Mouse (Mus musculus) embryonic fibroblast, embryonic 13.5 days (primary cell): ENCODE measurements around the gene Ncoa7. TPM values are rescaled to one million over a fixed set of nuclear protein-coding genes. Genes with fewer than 3 reads are reported as not detected.

Source experiments
- H3K27ac ChIP-seq: 2 replicates; pipeline ENCODE4 v1.5.1; 2012; ENCODE audit warnings: low read length, control low read depth, inconsistent platforms; ENCODE audit not compliant: insufficient read depth
- H3K4me1 ChIP-seq: 2 replicates; pipeline ENCODE4 v1.6.1; 2011; ENCODE audit warnings: low read length; ENCODE audit not compliant: control insufficient read depth, insufficient read depth
- H3K4me3 ChIP-seq: 2 replicates; pipeline ENCODE4 v1.5.1; 2011; ENCODE audit warnings: mild to moderate bottlenecking, control low read depth, low read length; ENCODE audit not compliant: insufficient read depth
- CTCF ChIP-seq: IDR thresholded peaks from 2 replicates; pipeline ENCODE4 v1.5.1; 2011; ENCODE audit warnings: mild to moderate bottlenecking, control low read depth, low read length, moderate library complexity, borderline replicate concordance; ENCODE audit not compliant: insufficient read depth
- POLR2A ChIP-seq: IDR thresholded peaks from 2 replicates; pipeline ENCODE4 v1.6.1; 2011; ENCODE audit warnings: low read depth, mild to moderate bottlenecking, control low read depth, low read length, moderate library complexity
- polyA plus RNA-seq: library from polyadenylated mRNA; stranded (reverse); fragments of >200 nt; gene quantifications from 2 replicates; pipeline ENCODE4 v1.2.4, GENCODE M21; 2011; ENCODE audit warnings: low read depth; ENCODE audit not compliant: missing spikeins, insufficient read length

The Ncoa7 gene
- polyA plus RNA-seq, 1 experiment: 17.4 TPM

GRCm38 (mm10) chr10:30768250-30768649 is 34.9 kb downstream of the Ncoa7 start:
- TF ChIP-seq POLR2A: no peak
- TF ChIP-seq CTCF: no peak
- Histone ChIP-seq H3K4me3 (no peak overlapping the region), H3K4me1 (no peaks in the 10 kb centered on the region), H3K27ac (no peak overlapping the region)

- Histone ChIP-seq H3K27ac (no peak overlapping the region), H3K4me3 (no peak overlapping the region), H3K4me1 (no peaks in the 10 kb centered on the region)
- TF ChIP-seq CTCF: no peak
- no peak for TF ChIP-seq POLR2A
Observed at GRCm38 (mm10) chr10:30763179-30763770, 39.9 kb downstream of the Ncoa7 start.

- Histone ChIP-seq H3K27ac (no peak overlapping the region), H3K4me3 (no peak overlapping the region), H3K4me1 (no peaks in the 10 kb centered on the region)
- TF ChIP-seq CTCF: no peak
- TF ChIP-seq POLR2A: no peak
Observed at GRCm38 (mm10) chr10:30762284-30762964, 40.7 kb downstream of the Ncoa7 start.

DNA sequence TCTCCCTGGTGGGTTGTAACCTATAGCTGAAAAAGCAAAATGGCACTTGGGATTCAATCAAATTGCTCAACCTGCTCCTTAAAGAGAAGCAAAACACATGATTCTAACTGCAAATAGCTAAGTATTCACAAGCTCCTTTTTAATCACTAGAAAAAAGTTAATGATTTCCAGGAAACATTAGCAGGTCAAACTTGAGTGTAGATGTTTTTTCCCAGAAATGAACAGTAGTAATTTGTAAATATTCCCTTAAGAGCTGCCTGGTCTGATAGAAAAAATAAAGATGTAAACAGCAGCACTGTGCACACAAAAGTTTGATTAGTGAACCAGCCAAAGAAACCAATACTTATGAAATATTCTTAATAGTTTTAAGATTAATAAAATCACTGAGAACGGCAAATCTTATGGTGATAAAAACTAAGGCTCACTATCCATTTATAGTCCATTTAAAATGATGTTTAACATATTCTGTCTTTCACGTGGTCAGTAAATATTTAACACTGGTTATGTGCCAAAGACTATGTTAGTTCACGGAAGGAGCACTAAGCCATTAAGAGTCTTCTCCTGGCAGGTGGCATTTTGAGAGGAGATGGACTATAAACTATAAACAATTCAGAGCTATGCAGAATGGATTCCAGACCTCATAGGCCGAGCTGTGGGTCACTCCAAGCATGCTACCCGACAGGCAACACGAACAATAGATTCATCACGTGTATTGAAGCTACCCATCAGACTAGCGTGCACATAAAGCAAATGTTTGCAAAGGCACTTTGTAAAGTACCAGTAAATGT is 43.6 kb downstream of the Ncoa7 start:
- no peak overlapping the region for H3K4me3 ChIP-seq
- no peak overlapping the region for H3K27ac ChIP-seq
- TF ChIP-seq POLR2A: no peak
- TF ChIP-seq CTCF: no peak
- H3K4me1 ChIP-seq: no peaks in the 10 kb centered on the region

- no peak overlapping the region for H3K4me3 ChIP-seq
- no peak overlapping the region for H3K27ac ChIP-seq
- TF ChIP-seq CTCF (no peak), POLR2A (no peak)
- no peaks in the 10 kb centered on the region for H3K4me1 ChIP-seq
Observed at GRCm38 (mm10) chr10:30756064-30756463, 47.1 kb downstream of the Ncoa7 start.

DNA sequence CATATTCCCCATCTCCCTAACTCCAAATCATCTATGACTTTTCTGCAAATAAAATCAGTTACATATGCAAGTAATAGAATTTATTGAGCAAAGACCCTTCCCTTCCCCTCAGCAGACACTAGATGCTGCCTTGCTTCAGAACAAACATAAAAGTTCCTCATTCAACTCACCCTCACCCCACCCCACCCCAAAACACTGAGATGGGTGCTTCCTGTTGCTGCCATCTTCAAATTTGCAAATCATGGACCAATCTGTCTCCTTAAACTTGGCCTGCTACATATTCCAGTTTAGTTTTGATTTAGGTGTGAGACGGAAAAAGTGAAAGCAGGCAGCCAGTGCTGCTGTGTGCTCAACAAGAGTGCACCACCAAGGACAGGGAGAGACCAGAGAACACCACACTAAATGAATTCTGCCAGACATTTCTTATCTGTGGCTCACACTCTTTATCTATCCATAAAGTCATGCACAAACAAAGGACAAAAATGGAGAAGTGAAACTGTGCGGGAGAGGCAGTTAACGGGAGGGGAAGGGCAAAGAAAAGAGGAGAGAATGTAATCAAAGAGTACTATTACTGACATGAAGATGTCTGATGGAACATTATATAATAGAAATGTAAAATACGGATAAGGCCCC is 48.2 kb downstream of the Ncoa7 start:
- Histone ChIP-seq H3K4me3 (no peak overlapping the region), H3K27ac (no peak overlapping the region), H3K4me1 (no peaks in the 10 kb centered on the region)
- TF ChIP-seq CTCF: no peak
- TF ChIP-seq POLR2A: no peak

GRCm38 (mm10) chr10:30754082-30754481 is 49.0 kb downstream of the Ncoa7 start:
- no peak overlapping the region for H3K27ac ChIP-seq
- H3K4me1 ChIP-seq: no peaks in the 10 kb centered on the region
- no peak for TF ChIP-seq POLR2A
- no peak for TF ChIP-seq CTCF
- no peak overlapping the region for H3K4me3 ChIP-seq

DNA sequence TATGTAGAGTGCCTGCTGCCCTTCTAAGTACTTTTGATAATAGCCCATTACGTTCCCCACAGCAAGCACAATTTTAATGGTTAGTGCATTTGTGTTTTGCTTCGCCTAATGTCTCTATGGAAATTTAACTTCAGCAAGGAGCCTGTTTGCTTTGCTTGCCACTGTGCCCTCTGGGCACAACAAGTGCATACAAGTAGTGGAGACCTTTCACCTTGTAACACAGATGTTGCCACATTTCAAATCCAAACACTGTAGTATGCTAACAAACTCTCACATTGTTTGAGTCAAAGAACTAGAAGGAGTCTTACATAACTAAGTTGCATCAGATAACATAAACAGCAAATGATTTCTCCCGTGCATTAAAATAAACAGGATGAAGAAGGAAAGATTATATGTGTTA is 50.6 kb downstream of the Ncoa7 start:
- Histone ChIP-seq H3K4me1 (no peaks in the 10 kb centered on the region), H3K27ac (no peak overlapping the region), H3K4me3 (no peak overlapping the region)
- no peak for TF ChIP-seq POLR2A
- no peak for TF ChIP-seq CTCF

- Histone ChIP-seq H3K4me1 (no peaks in the 10 kb centered on the region), H3K4me3 (no peak overlapping the region), H3K27ac (no peak overlapping the region)
- no peak for TF ChIP-seq CTCF
- no peak for TF ChIP-seq POLR2A
Observed at GRCm38 (mm10) chr10:30751586-30751985, 51.5 kb downstream of the Ncoa7 start.
